Mouse (Mus musculus) spleen, adult 12 weeks (tissue): ENCODE measurements around the gene Hist1h3e.

Source experiments
- DNase-seq: peaks from one replicate; pipeline ENCODE4 v3.0.0; 2022; ENCODE audit warnings: low spot score

Gene Hist1h3e

DNA sequence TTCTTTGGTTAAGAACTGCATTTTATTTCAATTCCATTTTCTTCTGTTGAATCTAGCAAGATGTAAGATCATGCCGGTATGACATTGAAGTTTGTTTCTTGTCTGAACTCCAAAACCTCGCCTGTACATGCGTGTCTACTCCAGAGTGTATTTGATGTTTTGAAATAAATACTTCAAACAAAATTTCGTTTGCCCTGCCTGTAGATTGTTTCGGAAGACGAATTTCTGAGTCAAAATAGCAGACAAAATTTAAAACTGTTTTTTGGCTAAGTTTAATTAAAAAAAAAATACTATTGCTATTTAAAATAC is 43.9 kb downstream of the Hist1h3e start:
- no peak for DNase-seq

DNA sequence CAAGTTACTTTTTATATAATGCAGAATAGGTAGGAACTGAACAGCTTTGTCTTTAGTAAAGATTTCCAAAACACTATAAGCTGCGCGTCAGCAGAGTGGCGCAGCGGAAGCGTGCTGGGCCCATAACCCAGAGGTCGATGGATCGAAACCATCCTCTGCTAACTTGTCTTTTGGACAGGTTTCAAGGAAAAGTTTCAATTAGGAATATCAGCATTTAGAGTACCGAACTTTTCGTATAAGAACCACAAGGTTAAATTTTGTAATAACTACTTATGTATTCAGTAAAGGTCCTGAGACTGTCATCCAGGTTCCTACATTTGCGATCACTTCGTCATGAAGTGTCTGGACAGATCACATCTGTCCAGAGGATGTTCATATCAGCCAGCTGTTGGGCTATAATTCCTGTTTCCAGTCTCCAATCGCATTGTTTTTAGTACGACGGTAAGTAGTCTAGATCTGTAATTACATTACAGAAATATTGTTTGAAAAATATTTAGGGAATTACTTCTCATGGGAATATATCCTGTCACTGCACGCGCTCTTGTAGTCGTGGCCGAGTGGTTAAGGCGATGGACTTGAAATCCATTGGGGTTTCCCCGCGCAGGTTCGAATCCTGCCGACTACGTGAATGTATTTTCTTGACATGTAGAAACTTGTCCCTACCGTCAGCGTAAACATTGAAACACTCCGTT is 44.4 kb downstream of the Hist1h3e start:
- DNase-seq: peak; percentile 92

DNA sequence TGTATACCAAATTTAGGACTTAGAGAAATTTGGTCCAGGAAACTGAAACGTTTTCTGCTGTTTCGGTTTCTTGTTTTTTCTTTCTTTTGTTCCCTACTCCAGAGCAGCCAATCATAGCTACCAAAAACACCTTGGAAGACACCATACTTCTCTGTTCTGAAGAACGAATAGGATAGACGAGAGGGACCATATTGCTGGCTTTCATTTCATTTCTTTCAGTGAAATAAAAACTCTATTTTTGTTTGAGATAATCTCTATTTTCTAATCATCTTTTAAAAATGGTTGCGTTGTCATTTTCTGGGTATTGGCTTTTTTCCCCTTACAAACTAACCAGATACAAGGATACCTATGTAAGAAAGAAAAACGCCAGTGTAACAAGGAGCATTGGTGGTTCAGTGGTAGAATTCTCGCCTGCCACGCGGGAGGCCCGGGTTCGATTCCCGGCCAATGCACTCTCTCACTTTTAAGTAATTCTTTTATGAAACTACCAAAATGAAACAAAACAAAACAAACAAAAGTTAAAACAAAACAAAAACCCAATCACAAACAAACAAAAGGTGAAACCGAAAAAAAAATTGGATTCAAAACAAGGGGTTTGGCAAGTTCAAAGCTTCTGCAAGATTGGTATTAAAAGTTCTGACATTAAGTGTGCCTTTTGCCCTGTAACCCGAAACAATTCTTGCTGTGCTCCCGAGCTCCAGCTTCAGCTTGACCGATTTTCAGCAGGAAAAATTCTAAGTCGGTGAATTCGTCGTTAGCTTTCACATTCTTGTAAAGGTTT is 45.2 kb downstream of the Hist1h3e start:
- DNase-seq: peak; percentile 68

DNA sequence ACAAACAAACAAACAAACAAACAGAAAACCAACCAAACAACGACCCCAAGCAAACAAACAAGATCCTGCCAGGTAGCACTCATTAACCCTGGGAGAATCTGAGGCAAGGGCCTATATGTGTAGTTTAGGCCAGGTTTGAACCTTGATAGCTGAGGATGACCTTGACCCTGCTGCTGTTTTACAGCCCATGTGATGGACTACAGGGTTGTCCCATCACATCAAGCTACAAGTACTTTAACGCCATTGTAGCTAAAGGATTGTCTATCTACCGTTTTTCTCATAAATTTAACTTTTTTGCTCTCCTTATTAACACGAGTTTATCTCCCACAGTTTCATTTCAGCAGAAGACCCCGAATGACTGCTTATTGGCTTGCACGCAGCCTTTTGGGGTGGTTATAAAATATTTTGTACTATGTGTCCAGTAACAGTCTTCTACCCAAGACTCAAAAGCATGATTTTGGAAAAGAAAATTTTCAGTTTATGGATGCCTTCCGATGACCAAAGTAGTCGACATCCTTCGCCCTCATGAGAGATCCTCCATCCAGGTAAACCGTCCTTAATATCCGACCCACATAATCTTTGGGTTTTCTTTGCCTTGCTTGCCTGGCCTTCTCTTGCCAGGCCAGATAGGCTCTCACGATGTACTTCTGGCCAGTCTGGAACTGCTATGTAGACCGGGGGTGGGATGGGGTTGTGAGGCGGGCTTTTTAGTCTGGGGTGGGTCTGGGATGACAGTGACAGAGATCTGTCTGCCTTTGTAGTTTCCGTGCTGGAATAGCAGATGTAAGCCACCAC is 46.1 kb downstream of the Hist1h3e start:
- no peak for DNase-seq

DNA sequence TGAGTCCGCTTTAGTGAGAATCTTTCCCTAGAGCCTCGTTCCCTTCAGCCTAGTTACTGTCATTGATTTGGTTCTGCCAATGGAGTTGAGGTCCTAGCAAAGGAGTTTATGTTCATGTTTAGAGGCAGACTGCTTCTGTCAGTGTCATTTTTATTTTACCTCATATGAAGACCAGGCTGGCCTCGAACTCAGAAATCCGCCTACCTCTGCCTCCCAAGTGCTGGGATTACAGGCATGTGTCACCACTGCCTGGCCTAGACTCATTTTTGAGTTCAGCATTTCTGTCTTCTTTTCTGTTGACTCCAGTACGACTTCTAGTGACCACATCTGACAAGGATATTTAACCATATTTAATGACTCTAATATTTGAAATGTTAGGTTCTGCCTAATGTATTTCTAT is 46.9 kb downstream of the Hist1h3e start:
- DNase-seq: no peak

DNA sequence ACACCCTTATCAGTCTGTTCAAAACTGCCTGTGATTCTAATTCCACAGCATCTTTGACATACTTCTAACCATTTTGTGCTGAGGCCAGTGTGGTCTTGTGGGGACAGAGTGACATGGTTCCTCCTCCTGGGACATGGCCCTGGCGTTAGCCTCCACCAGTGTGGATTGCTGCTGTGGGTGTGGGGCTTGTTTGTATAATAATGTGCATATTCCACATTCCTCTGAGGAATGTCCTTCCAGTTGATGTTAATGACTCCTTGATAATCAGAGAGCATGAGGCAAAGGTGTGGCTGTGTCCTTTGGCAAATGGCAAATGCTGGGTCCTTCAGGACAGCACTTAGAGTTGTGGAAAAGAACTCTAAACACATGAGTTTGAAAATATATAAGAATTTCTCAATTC is 48.7 kb downstream of the Hist1h3e start:
- no peak for DNase-seq
